Mouse (Mus musculus) hindbrain, embryonic 13.5 days (tissue): ENCODE results near the gene Mctp1. TPM values are rescaled to one million over a fixed set of nuclear protein-coding genes. Genes with fewer than 3 reads are reported as not detected.
A peak's percentile ranks its signal among the peaks of the same experiment; 100 is the strongest.
"Not testable (repeated sequence)": the region's sequence is repeated elsewhere in the genome, so short reads cannot be mapped to it uniquely, and the experiment has no call there.

Experiments used
- ATAC-seq: fragments of 200-750 bp; cut with Nextera tagmentation; 2 replicates; pipeline ENCODE4 v1.8.0; 2017; ENCODE audit warnings: moderate TSS enrichment; ENCODE audit not compliant: low FRiP score
- H3K27ac ChIP-seq: fragments of 300-500 bp; sonication (generic); 2 replicates; pipeline ENCODE4 v1.5.1; 2015; ENCODE audit warnings: inconsistent platforms, mild to moderate bottlenecking, moderate library complexity
- H3K27me3 ChIP-seq: fragments of 300-500 bp; sonication (generic); 2 replicates; pipeline ENCODE4 v1.6.1; 2015; ENCODE audit warnings: mild to moderate bottlenecking, inconsistent platforms
- H3K36me3 ChIP-seq: fragments of 300-500 bp; sonication (generic); 2 replicates; pipeline ENCODE4 v1.6.1; 2015; ENCODE audit warnings: mild to moderate bottlenecking, inconsistent platforms
- H3K4me1 ChIP-seq: fragments of 300-500 bp; sonication (generic); replicated peaks from 2 replicates; pipeline ENCODE4 v1.6.1; 2015; ENCODE audit warnings: inconsistent platforms
- H3K4me2 ChIP-seq: fragments of 300-500 bp; sonication (generic); 2 replicates; pipeline ENCODE4 v1.6.1; 2015; ENCODE audit warnings: inconsistent platforms, mild to moderate bottlenecking, moderate library complexity
- H3K4me3 ChIP-seq: fragments of 300-500 bp; sonication (generic); 2 replicates; pipeline ENCODE4 v1.5.1; 2015; ENCODE audit warnings: mild to moderate bottlenecking, inconsistent platforms
- H3K9ac ChIP-seq: fragments of 300-500 bp; sonication (generic); 2 replicates; pipeline ENCODE4 v1.6.1; 2015; ENCODE audit warnings: mild to moderate bottlenecking, inconsistent platforms
- H3K9me3 ChIP-seq: fragments of 300-500 bp; sonication (generic); 2 replicates; pipeline ENCODE4 v1.6.1; 2016; ENCODE audit warnings: inconsistent platforms
- WGBS: fragments of 180-500 bp; shearing (Covaris S2); methylation state at CpG from one replicate; pipeline ENCODE4 v1.1.7; 2015; 5-methylcytosine and 5-hydroxymethylcytosine counted together
- polyA plus RNA-seq: library from polyadenylated mRNA; unstranded; fragments of >200 nt; fragmentation: Nextera tagmentation; extraction: Ambion mirVana; gene quantifications from 2 replicates; pipeline ENCODE4 v1.2.1, GENCODE M21; 2015

Mctp1 gene
- 3.0 and 3.5 TPM in 2 replicates for polyA plus RNA-seq

DNA sequence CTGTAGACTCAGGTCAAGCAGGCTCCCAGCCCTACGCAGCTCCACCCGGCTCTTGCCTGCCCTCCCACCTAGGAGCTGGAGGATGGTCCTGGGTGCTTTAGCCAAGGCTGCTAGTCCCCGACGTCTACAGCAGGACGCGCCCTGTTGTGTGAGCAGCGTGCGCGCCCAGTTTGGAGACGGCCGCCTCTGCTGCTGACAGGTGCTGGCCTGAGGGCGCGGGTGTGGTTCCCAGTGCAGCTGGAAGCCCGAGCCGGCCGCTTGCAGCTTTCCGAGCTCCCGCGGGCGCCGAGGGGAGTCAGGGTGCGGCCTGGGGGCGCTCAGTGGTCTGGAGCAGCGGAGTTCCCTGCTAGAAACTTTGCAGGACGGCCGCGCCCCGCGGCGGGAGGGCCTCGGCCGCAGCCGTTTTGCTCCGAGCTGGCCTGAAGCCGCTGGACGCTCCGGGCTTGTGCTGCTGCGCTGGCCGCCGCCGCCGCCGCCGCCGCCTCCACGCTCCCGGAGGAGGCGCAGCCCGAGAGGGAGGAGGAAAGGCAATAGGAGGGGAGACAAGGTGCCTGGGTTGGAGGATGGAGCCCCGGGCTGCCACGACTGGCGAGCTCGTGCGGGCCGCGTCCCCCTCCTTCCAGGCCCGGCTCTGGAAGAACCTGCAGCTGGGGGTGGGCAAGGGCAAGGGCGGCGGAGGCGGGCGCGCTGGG is at the start of gene Mctp1:
Mctp1 (plus strand) TSS at position 564 of the 692 bp plus-strand sequence.
- Histone ChIP-seq H3K27ac (no peak within 1 kb of the TSS), H3K27me3 (peaks cover 36% of the 10 kb centered on the region), H3K9me3 (no peaks in the 10 kb centered on the region), H3K4me2 (peak within 1 kb of the TSS; percentile 97), H3K4me1 (peaks cover 12% of the 10 kb centered on the region), H3K36me3 (no peaks in the 10 kb centered on the region), H3K4me3 (peak within 1 kb of the TSS; percentile 78), H3K9ac (peak within 1 kb of the TSS; percentile 82)
- ATAC-seq = peak; percentile 90
- whole genome bisulfite sequencing = under 1% methylated on average over 59 of the region's 62 CpGs

DNA sequence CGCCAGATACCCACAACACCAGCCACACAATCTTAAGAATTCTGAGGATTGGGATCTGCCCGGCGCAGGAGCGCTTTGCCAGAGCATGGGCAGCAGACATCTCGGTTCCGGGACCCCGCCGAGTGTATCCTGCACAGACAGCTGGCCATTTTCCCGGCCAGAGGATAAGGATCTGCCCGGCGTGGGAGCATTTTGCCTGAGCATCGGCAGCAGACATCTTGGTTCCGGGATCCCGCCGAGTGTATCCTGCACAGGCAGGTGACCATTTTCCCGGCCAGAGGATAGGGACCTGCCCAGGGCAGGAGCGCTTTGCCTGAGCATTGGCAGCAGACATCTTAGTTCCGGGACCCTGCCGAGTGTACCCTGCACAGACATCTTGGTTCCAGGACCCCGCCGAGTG is 38.4 kb upstream of the Mctp1 start:
- ATAC-seq, H3K27me3 ChIP-seq, H3K27ac ChIP-seq, H3K4me3 ChIP-seq, H3K9ac ChIP-seq, H3K9me3 ChIP-seq, H3K36me3 ChIP-seq, H3K4me2 ChIP-seq, H3K4me1 ChIP-seq: not testable (repeated sequence)
- 83% methylated on average over 21 of the region's 21 CpGs for WGBS

GRCm38 (mm10) chr13:76358720-76359119 is 25.6 kb upstream of the Mctp1 start:
- Histone ChIP-seq H3K27ac (no peak overlapping the region), H3K36me3 (no peaks in the 10 kb centered on the region), H3K4me1 (no peaks in the 10 kb centered on the region), H3K9me3 (no peaks in the 10 kb centered on the region), H3K4me2 (no peak overlapping the region), H3K27me3 (no peaks in the 10 kb centered on the region), H3K9ac (no peak overlapping the region), H3K4me3 (no peak overlapping the region)
- ATAC-seq = peak; percentile 39; the same call in 1 of the 2 replicates

GRCm38 (mm10) chr13:76384664-76385435 is 515 bp downstream of the Mctp1 start:
- ATAC-seq = peak; percentile 94
- Histone ChIP-seq H3K27me3 (peaks cover 36% of the 10 kb centered on the region), H3K9ac (peak overlapping the region; percentile 82), H3K4me3 (peak overlapping the region; percentile 78), H3K27ac (no peak overlapping the region), H3K4me1 (peaks cover 12% of the 10 kb centered on the region), H3K4me2 (peak overlapping the region; percentile 97), H3K36me3 (no peaks in the 10 kb centered on the region), H3K9me3 (no peaks in the 10 kb centered on the region)
- WGBS = under 1% methylated on average over 54 of the region's 58 CpGs

GRCm38 (mm10) chr13:76388615-76389014 is 4.3 kb downstream of the Mctp1 start:
- WGBS = 78% methylated on average over 3 of the region's 3 CpGs
- Histone ChIP-seq H3K9ac (no peak overlapping the region), H3K27me3 (peaks cover 21% of the 10 kb centered on the region), H3K27ac (no peak overlapping the region), H3K4me1 (peaks cover 9% of the 10 kb centered on the region), H3K9me3 (no peaks in the 10 kb centered on the region), H3K36me3 (no peaks in the 10 kb centered on the region), H3K4me2 (no peak overlapping the region), H3K4me3 (no peak overlapping the region)
- no peak for ATAC-seq

DNA sequence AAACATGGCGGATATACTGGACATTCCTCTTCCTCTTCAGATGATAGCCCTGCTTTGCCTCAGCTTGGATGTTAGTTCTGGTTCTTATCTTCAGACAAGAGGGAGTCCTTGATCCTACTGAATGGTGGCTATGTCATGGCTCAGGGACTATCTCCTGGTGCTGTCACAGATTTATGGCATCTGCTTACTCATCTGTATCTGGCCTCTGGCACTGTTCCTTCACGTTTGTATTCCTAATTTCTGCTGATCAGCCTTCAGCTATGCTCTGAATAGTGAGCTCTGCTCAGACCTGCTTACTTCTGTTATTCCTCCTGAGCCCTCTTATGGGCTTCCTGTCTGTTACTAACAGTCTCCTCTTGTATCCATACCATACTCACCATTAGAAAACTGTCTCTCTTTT is 7.6 kb downstream of the Mctp1 start:
- Histone ChIP-seq H3K4me1 (no peaks in the 10 kb centered on the region), H3K27ac (no peak overlapping the region), H3K4me2 (no peak overlapping the region), H3K27me3 (0 out of 2 replicates have a peak, but pooled peaks cover 2% of the 10 kb centered on the region), H3K36me3 (no peaks in the 10 kb centered on the region), H3K9me3 (no peaks in the 10 kb centered on the region), H3K9ac (no peak overlapping the region), H3K4me3 (no peak overlapping the region)
- no peak for ATAC-seq
- WGBS = 68% methylated on average over 2 of the region's 2 CpGs

GRCm38 (mm10) chr13:76393106-76393505 is 8.8 kb downstream of the Mctp1 start:
- 89% methylated on average over 3 of the region's 3 CpGs for WGBS
- Histone ChIP-seq H3K9ac (no peak overlapping the region), H3K9me3 (no peaks in the 10 kb centered on the region), H3K4me1 (no peaks in the 10 kb centered on the region), H3K4me2 (no peak overlapping the region), H3K27me3 (no peaks in the 10 kb centered on the region), H3K4me3 (no peak overlapping the region), H3K36me3 (no peaks in the 10 kb centered on the region), H3K27ac (no peak overlapping the region)
- no peak for ATAC-seq

GRCm38 (mm10) chr13:76395906-76396305 is 11.6 kb downstream of the Mctp1 start:
- Histone ChIP-seq H3K4me3 (no peak overlapping the region), H3K9ac (no peak overlapping the region), H3K27me3 (no peaks in the 10 kb centered on the region), H3K36me3 (no peaks in the 10 kb centered on the region), H3K9me3 (no peaks in the 10 kb centered on the region), H3K4me1 (no peaks in the 10 kb centered on the region), H3K4me2 (no peak overlapping the region), H3K27ac (no peak overlapping the region)
- ATAC-seq = no peak

DNA sequence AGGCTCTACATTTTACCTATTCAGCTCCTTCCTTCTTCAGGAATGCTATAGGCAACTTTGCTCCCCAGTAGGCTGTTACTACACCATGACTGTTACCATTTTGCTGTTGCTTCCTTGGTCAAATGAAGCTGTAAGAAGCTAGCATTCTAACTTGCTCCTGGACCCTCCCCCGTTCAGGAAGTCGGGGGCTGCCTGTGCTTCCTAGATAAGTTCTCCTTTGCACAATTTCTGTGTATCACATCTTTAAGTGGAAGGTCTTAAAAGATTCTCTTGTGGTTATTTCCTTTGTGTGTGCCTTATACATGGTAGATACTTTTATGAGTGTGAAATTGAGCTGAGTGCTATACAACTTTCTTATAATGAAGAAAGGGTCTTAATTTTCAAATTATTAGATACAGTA is 25.0 kb downstream of the Mctp1 start:
- Histone ChIP-seq H3K27ac (no peak overlapping the region), H3K4me2 (no peak overlapping the region), H3K27me3 (no peaks in the 10 kb centered on the region), H3K4me3 (no peak overlapping the region), H3K36me3 (no peaks in the 10 kb centered on the region), H3K9ac (no peak overlapping the region), H3K4me1 (no peaks in the 10 kb centered on the region), H3K9me3 (no peaks in the 10 kb centered on the region)
- ATAC-seq = no peak
- WGBS = 87% methylated on average over 2 of the region's 2 CpGs

DNA sequence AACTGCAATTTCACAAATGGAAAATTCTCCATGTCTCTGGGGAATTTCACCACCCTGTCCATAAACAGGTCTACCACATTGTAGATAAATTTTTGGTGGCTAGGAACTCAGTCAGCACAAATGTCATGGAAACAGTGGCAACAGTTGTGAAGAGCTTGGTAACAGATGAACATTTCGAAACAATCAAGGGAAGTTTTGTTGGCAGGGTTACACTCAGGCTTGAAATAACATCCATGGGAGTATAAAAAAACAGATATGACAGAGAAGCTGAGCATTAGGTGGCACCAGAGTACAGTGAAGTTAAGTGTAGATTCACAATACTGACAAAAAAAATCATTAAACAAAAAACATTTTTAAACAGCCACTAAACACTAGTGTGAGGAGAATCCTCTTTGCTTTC is 26.3 kb downstream of the Mctp1 start:
- no peaks in the 10 kb centered on the region for H3K36me3 ChIP-seq
- no peak overlapping the region for H3K27ac ChIP-seq
- 90% methylated on average over 1 of the region's 1 CpGs for WGBS
- no peak overlapping the region for H3K9ac ChIP-seq
- ATAC-seq = no peak
- H3K9me3 ChIP-seq = no peaks in the 10 kb centered on the region
- H3K4me1 ChIP-seq = no peaks in the 10 kb centered on the region
- H3K27me3 ChIP-seq = no peaks in the 10 kb centered on the region
- H3K4me2 ChIP-seq = no peak overlapping the region
- H3K4me3 ChIP-seq = no peak overlapping the region

DNA sequence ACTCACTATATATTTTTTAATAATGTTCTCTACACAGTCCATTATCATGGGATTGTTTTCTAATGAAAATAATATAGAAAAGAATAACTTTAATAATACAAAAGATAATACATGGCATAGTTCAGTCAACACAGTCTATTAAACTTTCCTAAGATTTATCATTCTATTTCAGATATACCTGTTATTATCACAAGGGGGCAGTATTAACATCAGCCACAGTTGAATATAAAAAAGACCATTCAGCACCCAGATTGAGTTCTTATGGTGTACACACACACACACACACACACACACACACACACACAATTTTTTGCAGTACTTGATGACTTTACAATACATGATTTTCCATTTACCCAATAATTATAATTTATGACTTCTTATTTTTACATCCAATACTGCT is 31.0 kb downstream of the Mctp1 start:
- no peak for ATAC-seq
- Histone ChIP-seq H3K9me3 (no peaks in the 10 kb centered on the region), H3K9ac (no peak overlapping the region), H3K4me3 (no peak overlapping the region), H3K27ac (no peak overlapping the region), H3K36me3 (no peaks in the 10 kb centered on the region), H3K4me1 (no peaks in the 10 kb centered on the region), H3K4me2 (no peak overlapping the region), H3K27me3 (no peaks in the 10 kb centered on the region)

DNA sequence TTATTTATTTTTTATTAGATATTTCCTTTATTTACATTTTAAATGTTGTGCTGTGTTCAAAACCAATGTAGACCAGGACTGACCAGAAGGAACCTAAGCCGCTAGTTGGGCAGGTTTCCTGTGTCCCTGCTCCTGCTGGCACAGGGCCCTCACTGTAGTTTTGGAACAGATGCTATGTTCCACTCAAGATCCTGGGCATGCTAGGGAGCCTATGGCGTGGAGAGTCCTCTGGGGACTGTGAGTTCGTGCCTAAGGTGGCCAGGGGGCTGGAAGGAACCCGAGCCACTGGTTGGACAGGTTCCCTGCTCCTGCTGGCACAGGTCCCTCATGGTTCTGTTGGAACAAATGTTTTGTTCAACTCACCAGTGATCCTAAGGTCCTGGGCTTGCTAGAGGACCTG is 35.8 kb downstream of the Mctp1 start:
- Histone ChIP-seq H3K27me3 (no peaks in the 10 kb centered on the region), H3K4me2 (no peak overlapping the region), H3K27ac (no peak overlapping the region), H3K4me1 (no peaks in the 10 kb centered on the region), H3K36me3 (no peaks in the 10 kb centered on the region), H3K9ac (no peak overlapping the region), H3K4me3 (no peak overlapping the region), H3K9me3 (no peaks in the 10 kb centered on the region)
- ATAC-seq = no peak
- 82% methylated on average over 4 of the region's 4 CpGs for WGBS

GRCm38 (mm10) chr13:76421075-76421474 is 36.7 kb downstream of the Mctp1 start:
- no peak for ATAC-seq
- no peak overlapping the region for H3K9ac ChIP-seq
- 98% methylated on average over 1 of the region's 1 CpGs for WGBS
- H3K9me3 ChIP-seq = no peaks in the 10 kb centered on the region
- no peak overlapping the region for H3K27ac ChIP-seq
- no peaks in the 10 kb centered on the region for H3K36me3 ChIP-seq
- H3K4me1 ChIP-seq = no peaks in the 10 kb centered on the region
- no peak overlapping the region for H3K4me3 ChIP-seq
- no peaks in the 10 kb centered on the region for H3K27me3 ChIP-seq
- H3K4me2 ChIP-seq = no peak overlapping the region
